Mouse (Mus musculus) testis, adult 2 months (tissue): ENCODE data around the gene Glod4.

Source experiments
- CTCF ChIP-seq: fragments of 200-500 bp; IDR thresholded peaks from 2 replicates; pipeline ENCODE4 v1.5.1; 2012; ENCODE audit warnings: low read depth, mild to moderate bottlenecking, inconsistent platforms, low read length, moderate library complexity; ENCODE audit not compliant: control insufficient read depth, insufficient read depth, insufficient replicate concordance
- POLR2A ChIP-seq: fragments of 200-500 bp; IDR thresholded peaks from 2 replicates; pipeline ENCODE4 v1.6.1; 2012; ENCODE audit warnings: low read depth, mild to moderate bottlenecking, inconsistent platforms, low read length, moderate library complexity; ENCODE audit not compliant: control insufficient read depth

- TF ChIP-seq CTCF = no peak
- no peak for TF ChIP-seq POLR2A
Measured at GRCm38 (mm10) chr11:76255431-76256001, 12.0 kb upstream of the Glod4 start.
